Mouse (Mus musculus) hindbrain, embryonic 10.5 days (tissue): ENCODE measurements around the gene Rag1. TPM values are rescaled to one million over a fixed set of nuclear protein-coding genes. Genes with fewer than 3 reads are reported as not detected.
A peak's percentile ranks its signal among the peaks of the same experiment; 100 is the strongest.

Source experiments
- DNase-seq: peaks from one replicate; pipeline ENCODE4 v3.0.0-alpha.2; 2017; ENCODE audit warnings: low spot score
- H3K27ac ChIP-seq: fragments of 300-500 bp; sonication (generic); 2 replicates; pipeline ENCODE4 v1.5.1; 2016; ENCODE audit warnings: mild to moderate bottlenecking, moderate library complexity
- H3K27me3 ChIP-seq: fragments of 300-500 bp; sonication (generic); 2 replicates; pipeline ENCODE4 v1.6.1; 2016; ENCODE audit warnings: mild to moderate bottlenecking; ENCODE audit not compliant: poor library complexity, insufficient read depth, severe bottlenecking
- H3K36me3 ChIP-seq: fragments of 300-500 bp; sonication (generic); 2 replicates; pipeline ENCODE4 v1.6.1; 2016; ENCODE audit warnings: mild to moderate bottlenecking, moderate library complexity
- H3K4me1 ChIP-seq: fragments of 300-500 bp; sonication (generic); replicated peaks from 2 replicates; pipeline ENCODE4 v1.6.1; 2016; ENCODE audit warnings: mild to moderate bottlenecking
- H3K4me3 ChIP-seq: fragments of 300-500 bp; sonication (generic); 2 replicates; pipeline ENCODE4 v1.5.1; 2016; ENCODE audit warnings: mild to moderate bottlenecking, moderate library complexity
- H3K9me3 ChIP-seq: fragments of 300-500 bp; sonication (generic); 2 replicates; pipeline ENCODE4 v1.6.1; 2016; ENCODE audit warnings: mild to moderate bottlenecking, moderate library complexity
- WGBS: fragments of 180-500 bp; shearing (Covaris S2); methylation state at CpG from one replicate; pipeline ENCODE4 v1.1.7; 2016; 5-methylcytosine and 5-hydroxymethylcytosine counted together
- polyA plus RNA-seq: library from polyadenylated mRNA; unstranded; fragments of >200 nt; fragmentation: Nextera tagmentation; extraction: Ambion mirVana; gene quantifications from 2 replicates; pipeline ENCODE4 v1.2.1, GENCODE M21; 2016

The Rag1 gene
- polyA plus RNA-seq, 1 experiment from 2014 or later, result 0.09 TPM

GRCm38 (mm10) chr2:101624526-101624925 lies 24.8 kb downstream of the Rag1 start, which contains the start of gene Rag2:
TSS of gene Rag2 (plus strand) at chr2:101624718.
- Histone ChIP-seq H3K4me3 (no peak within 1 kb of the TSS), H3K27ac (no peak within 1 kb of the TSS), H3K9me3 (no peaks in the 10 kb centered on the region), H3K27me3 (no peaks in the 10 kb centered on the region), H3K4me1 (peaks cover 25% of the 10 kb centered on the region), H3K36me3 (no peaks in the 10 kb centered on the region)
- 68% methylated on average over 4 of the region's 4 CpGs for WGBS
- no peak for DNase-seq

- DNase-seq, result no peak
- 64% methylated on average over 2 of the region's 2 CpGs for WGBS
Measured at GRCm38 (mm10) chr2:101624011-101624410, 25.3 kb downstream of the Rag1 start.

GRCm38 (mm10) chr2:101623042-101623441 lies 26.3 kb downstream of the Rag1 start:
- Histone ChIP-seq H3K36me3 (no peaks in the 10 kb centered on the region), H3K4me3 (no peak overlapping the region), H3K27me3 (no peaks in the 10 kb centered on the region), H3K9me3 (no peaks in the 10 kb centered on the region), H3K27ac (no peak overlapping the region), H3K4me1 (peaks cover 18% of the 10 kb centered on the region)
- no peak for DNase-seq
- 78% methylated on average over 2 of the region's 2 CpGs for WGBS

More at GRCm38 (mm10) chr2:101624011-101624410, 25.3 kb downstream of the Rag1 start:
- Histone ChIP-seq H3K27me3 (no peaks in the 10 kb centered on the region), H3K4me1 (peaks cover 21% of the 10 kb centered on the region), H3K36me3 (no peaks in the 10 kb centered on the region), H3K9me3 (no peaks in the 10 kb centered on the region), H3K27ac (no peak overlapping the region), H3K4me3 (no peak overlapping the region)

DNA sequence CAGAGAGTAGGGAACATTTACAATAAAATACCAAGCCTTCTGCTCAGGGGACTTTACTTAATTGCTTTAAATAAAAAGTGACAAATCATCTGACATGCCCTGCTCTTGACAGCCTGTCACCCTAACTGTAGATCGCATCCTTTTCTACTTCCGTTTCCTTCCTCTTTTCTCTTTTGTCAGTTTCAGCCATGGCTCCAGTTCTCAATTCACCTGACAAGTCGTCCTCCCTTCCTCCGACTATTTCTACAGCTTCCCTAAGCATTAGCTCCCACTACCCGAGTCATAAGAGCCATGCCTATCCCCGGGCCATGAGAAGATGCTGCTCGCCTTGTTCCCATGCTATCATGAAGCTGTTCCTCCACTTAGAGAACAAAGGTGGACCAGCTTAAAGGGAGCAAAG lies 27.7 kb downstream of the Rag1 start:
- Histone ChIP-seq H3K27ac (no peak overlapping the region), H3K4me1 (peaks cover 10% of the 10 kb centered on the region), H3K27me3 (no peaks in the 10 kb centered on the region), H3K9me3 (no peaks in the 10 kb centered on the region), H3K4me3 (no peak overlapping the region), H3K36me3 (no peaks in the 10 kb centered on the region)
- WGBS, result 80% methylated on average over 7 of the region's 7 CpGs
- DNase-seq, result no peak

DNA sequence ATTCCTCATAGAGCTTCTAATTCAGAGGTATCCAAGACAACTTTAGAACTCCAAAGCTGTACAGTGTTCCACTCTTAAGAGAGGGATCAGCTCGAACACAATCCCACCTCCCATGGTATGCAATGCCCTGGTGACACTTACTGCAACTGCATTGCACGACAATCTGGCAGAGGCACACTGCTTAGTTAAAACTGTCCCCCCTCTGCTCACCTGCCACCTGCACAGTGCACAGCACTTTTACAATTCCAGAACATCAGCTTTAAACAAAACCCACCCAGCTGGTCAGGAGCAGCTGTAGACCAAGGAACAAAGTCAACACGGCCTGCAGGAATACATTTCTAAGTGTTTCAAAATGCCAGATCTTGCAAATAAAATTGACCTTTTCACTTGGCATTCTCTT lies 28.4 kb downstream of the Rag1 start:
- no peak for DNase-seq
- Histone ChIP-seq H3K27ac (no peak overlapping the region), H3K4me1 (peaks cover 10% of the 10 kb centered on the region), H3K4me3 (no peak overlapping the region), H3K9me3 (no peaks in the 10 kb centered on the region), H3K27me3 (no peaks in the 10 kb centered on the region), H3K36me3 (no peaks in the 10 kb centered on the region)
- WGBS, result 89% methylated on average over 3 of the region's 3 CpGs

DNA sequence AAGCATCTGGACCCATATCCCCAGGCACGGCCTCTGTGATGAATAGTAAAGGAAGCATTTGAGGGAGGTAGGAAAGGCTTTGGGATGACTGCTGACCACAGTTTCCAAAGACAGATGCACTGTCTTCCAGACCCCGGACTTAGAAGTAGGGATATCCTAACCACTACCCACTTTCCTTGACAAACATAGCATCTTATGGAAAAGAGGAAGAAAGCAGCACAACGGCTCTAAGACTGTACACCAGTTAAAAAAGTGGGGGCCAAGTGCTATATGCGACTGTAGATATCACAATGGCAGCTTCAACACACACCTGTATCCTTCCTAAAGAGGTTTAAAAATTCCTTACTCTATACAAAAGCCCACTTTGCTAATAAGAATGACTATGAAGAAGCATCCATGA lies 30.9 kb downstream of the Rag1 start:
- no peak for DNase-seq
- no peaks in the 10 kb centered on the region for H3K9me3 ChIP-seq
- no peak overlapping the region for H3K27ac ChIP-seq
- H3K27me3 ChIP-seq, result no peaks in the 10 kb centered on the region
- no peaks in the 10 kb centered on the region; the same call in 1 of the 2 replicates for H3K4me1 ChIP-seq
- 87% methylated on average over 4 of the region's 4 CpGs for WGBS
- H3K36me3 ChIP-seq, result no peaks in the 10 kb centered on the region
- no peak overlapping the region for H3K4me3 ChIP-seq

DNA sequence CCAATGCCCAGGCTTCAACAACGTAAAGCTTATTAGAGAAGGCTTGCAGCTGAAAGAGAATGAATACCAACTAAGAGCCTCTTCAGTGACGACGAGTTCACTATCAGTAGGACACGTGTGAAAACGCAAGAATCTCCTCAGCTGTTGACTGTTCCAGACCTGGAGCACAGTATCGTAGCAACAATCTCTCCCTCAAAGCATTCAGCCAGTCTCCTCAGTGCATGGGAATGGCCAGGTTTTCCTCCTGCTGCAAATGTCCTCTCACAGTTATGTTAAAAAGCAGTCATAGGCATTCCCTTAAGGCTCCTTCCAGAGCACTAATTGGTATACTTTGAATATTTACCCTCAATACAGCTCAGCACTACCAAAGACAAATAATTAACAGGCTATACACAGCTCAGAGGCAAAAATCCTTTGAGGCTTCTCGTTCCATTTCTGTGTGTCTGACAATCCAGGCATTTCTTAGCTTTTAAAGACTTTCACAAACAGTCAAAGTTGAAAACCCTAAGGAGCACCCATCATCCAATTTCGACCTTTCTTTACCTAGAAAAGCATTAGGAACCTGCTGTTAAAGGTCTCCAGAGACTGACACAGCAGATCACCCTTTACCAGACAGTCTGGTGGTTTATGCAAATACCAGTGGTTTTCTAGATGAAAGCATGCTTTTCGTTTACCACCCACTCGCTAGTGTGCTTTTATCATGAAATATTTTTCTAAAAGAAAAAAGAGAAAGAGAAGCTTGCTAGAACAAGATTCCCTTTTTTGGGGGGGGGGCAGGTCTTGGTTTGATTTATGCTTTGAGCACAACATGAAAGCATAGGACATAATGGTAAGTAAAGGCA lies 33.6 kb downstream of the Rag1 start:
- Histone ChIP-seq H3K4me1 (no peaks in the 10 kb centered on the region), H3K36me3 (no peaks in the 10 kb centered on the region), H3K27me3 (no peaks in the 10 kb centered on the region), H3K27ac (no peak overlapping the region), H3K4me3 (no peak overlapping the region), H3K9me3 (no peaks in the 10 kb centered on the region)
- no peak for DNase-seq
- 84% methylated on average over 10 of the region's 10 CpGs for WGBS

DNA sequence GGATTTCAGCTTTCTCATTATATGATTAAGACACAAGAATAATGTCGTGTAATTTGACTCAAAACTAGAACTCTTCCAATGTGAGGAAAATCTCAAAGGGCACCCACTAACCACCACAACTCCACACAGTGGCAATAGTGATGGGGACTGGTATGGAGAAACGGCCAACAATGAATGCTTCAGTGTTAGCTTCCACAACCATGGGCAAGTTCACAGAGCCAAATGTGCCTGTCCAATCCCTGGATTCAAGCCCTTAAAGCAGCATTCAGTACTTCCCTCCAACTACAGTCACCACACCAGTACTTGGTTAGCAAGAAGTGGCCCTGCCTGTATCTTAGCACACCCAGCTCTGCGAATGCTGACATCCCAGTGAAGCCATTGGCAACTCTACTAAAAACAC lies 38.4 kb downstream of the Rag1 start:
- H3K27ac ChIP-seq, result no peak overlapping the region
- 87% methylated on average over 3 of the region's 3 CpGs for WGBS
- no peaks in the 10 kb centered on the region for H3K9me3 ChIP-seq
- no peak overlapping the region for H3K4me3 ChIP-seq
- H3K4me1 ChIP-seq, result 0 out of 2 replicates have a peak, but pooled peaks cover 4% of the 10 kb centered on the region
- DNase-seq, result no peak
- H3K27me3 ChIP-seq, result no peaks in the 10 kb centered on the region
- 0 out of 2 replicates have a peak, but pooled peaks cover 3% of the 10 kb centered on the region for H3K36me3 ChIP-seq

GRCm38 (mm10) chr2:101608232-101608894 lies 40.9 kb downstream of the Rag1 start:
- Histone ChIP-seq H3K4me1 (0 out of 2 replicates have a peak, but pooled peaks cover 4% of the 10 kb centered on the region), H3K27me3 (no peaks in the 10 kb centered on the region), H3K4me3 (no peak overlapping the region), H3K36me3 (0 out of 2 replicates have a peak, but pooled peaks cover 3% of the 10 kb centered on the region), H3K9me3 (no peaks in the 10 kb centered on the region), H3K27ac (0 out of 2 replicates have a peak overlapping the region, but pooled peaks have one; percentile 25)
- WGBS, result 62% methylated on average over 7 of the region's 7 CpGs
- DNase-seq, result peak; percentile 50

- 95% methylated on average over 1 of the region's 1 CpGs for WGBS
- no peak for DNase-seq
- no peak overlapping the region for H3K27ac ChIP-seq
- no peaks in the 10 kb centered on the region for H3K36me3 ChIP-seq
- no peak overlapping the region for H3K4me3 ChIP-seq
- H3K9me3 ChIP-seq, result no peaks in the 10 kb centered on the region
- no peaks in the 10 kb centered on the region for H3K27me3 ChIP-seq
- H3K4me1 ChIP-seq, result peaks cover 15% of the 10 kb centered on the region; the same call in 1 of the 2 replicates
Measured at GRCm38 (mm10) chr2:101603099-101603498, 46.2 kb downstream of the Rag1 start.

DNA sequence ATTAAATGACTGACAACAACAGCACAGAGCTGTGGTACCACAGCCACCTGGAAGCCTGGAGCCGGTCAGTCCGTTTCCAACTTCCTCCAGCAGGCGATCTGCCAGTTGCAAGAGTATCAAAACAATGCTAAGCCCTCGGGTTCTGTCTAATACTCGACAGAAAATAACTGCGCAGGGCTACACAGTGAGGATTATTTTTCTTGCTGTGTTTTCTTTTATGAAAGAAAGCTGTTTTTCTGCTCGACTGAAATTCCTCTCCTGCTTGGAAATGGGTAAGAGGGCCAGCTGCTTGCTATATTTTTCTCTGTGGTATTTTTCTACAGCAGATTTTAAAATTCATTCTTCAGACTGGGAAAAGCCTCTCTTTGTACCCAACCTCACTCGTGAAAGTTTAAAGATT lies 48.6 kb downstream of the Rag1 start:
- no peaks in the 10 kb centered on the region for H3K27me3 ChIP-seq
- DNase-seq, result peak; percentile 29
- WGBS, result 52% methylated on average over 8 of the region's 8 CpGs

GRCm38 (mm10) chr2:101598190-101599181 lies 50.8 kb downstream of the Rag1 start:
- H3K36me3 ChIP-seq, result no peaks in the 10 kb centered on the region
- H3K4me1 ChIP-seq, result peaks cover 15% of the 10 kb centered on the region; the same call in 1 of the 2 replicates
- H3K4me3 ChIP-seq, result no peak overlapping the region
- no peak for DNase-seq
- WGBS, result 83% methylated on average over 13 of the region's 13 CpGs
- H3K9me3 ChIP-seq, result no peaks in the 10 kb centered on the region
- H3K27me3 ChIP-seq, result no peaks in the 10 kb centered on the region
- H3K27ac ChIP-seq, result no peak overlapping the region

More for the DNA sequence above, 48.6 kb downstream of the Rag1 start:
- H3K9me3 ChIP-seq, result no peaks in the 10 kb centered on the region
- no peak overlapping the region for H3K4me3 ChIP-seq
- no peak overlapping the region for H3K27ac ChIP-seq
- peaks cover 15% of the 10 kb centered on the region; the same call in 1 of the 2 replicates for H3K4me1 ChIP-seq
- H3K36me3 ChIP-seq, result no peaks in the 10 kb centered on the region
